Mouse (Mus musculus) gastrocnemius, adult 2 months (tissue): Measurements from ENCODE around the gene Rnf135. TPM values are rescaled to one million over a fixed set of nuclear protein-coding genes. Genes with fewer than 3 reads are reported as not detected.
A peak's percentile ranks its signal among the peaks of the same experiment; 100 is the strongest.

Experiments used
- DNase-seq: peaks from one replicate; pipeline ENCODE4 v3.0.0; 2022
- H3K27ac ChIP-seq: fragments of 200-600 bp; 2 replicates; pipeline ENCODE4 v1.8.1; 2022; ENCODE audit warnings: mild to moderate bottlenecking
- H3K4me3 ChIP-seq: fragments of 200-600 bp; 2 replicates; pipeline ENCODE4 v1.8.1; 2022; ENCODE audit warnings: mild to moderate bottlenecking, moderate library complexity
- CTCF ChIP-seq: fragments of 200-600 bp; IDR thresholded peaks from 2 replicates; pipeline ENCODE4 v1.8.1; 2022; ENCODE audit warnings: antibody characterized with exemption, mild to moderate bottlenecking, moderate library complexity
- intact Hi-C: fragments of 180-260 bp; cut with DNase I; formaldehyde crosslinking; loops from one replicate; pipeline ENCODE4 v1.15.1; 2025
- total RNA-seq, 2 experiments: library from RNA; stranded (reverse); gene quantifications; 2 replicates each; pipeline ENCODE4 v1.2.3; 2021

Rnf135 gene
- total RNA-seq, 2 experiments from 2014 or later = 2.2 to 2.4 TPM

GRCm38 (mm10) chr11:80190280-80190679 is 6.6 kb downstream of the Rnf135 start:
- intact Hi-C loops = no loop called here
- DNase-seq = no peak
- Histone ChIP-seq H3K27ac (no peak overlapping the region), H3K4me3 (no peak overlapping the region)
- no peak for TF ChIP-seq CTCF

- intact Hi-C loops = no loop called here
- peak; percentile 11; the same call in 1 of the 2 replicates for TF ChIP-seq CTCF
Observed at GRCm38 (mm10) chr11:80193827-80194226, 10.2 kb downstream of the Rnf135 start.

GRCm38 (mm10) chr11:80196351-80196750 is 12.7 kb downstream of the Rnf135 start:
- TF ChIP-seq CTCF = no peak
- intact Hi-C loops = loop anchor here (5.0 kb wide), 1 partner anchor 109 kb away; the partner anchor contains the start of gene Atad5
- H3K4me3 ChIP-seq = no peak overlapping the region
- no peak for DNase-seq
- no peak overlapping the region for H3K27ac ChIP-seq

More at GRCm38 (mm10) chr11:80193827-80194226, 10.2 kb downstream of the Rnf135 start:
- Histone ChIP-seq H3K4me3 (no peak overlapping the region), H3K27ac (no peak overlapping the region)
- no peak for DNase-seq

GRCm38 (mm10) chr11:80199316-80199715 is 15.7 kb downstream of the Rnf135 start:
- no peak overlapping the region for H3K27ac ChIP-seq
- no peak for DNase-seq
- H3K4me3 ChIP-seq = no peak overlapping the region
- no peak for TF ChIP-seq CTCF
- intact Hi-C loops = loop anchor here (5.0 kb wide), 1 partner anchor 112 kb away; the partner anchor contains the start of gene Atad5

- peak; percentile 39 for TF ChIP-seq CTCF
- Histone ChIP-seq H3K27ac (no peak overlapping the region), H3K4me3 (no peak overlapping the region)
- intact Hi-C loops = loop anchor here (5.0 kb wide), 1 partner anchor 112 kb away; the partner anchor contains the start of gene Atad5
- no peak for DNase-seq
Observed at GRCm38 (mm10) chr11:80199773-80200172, 16.1 kb downstream of the Rnf135 start.

GRCm38 (mm10) chr11:80200326-80200725 is 16.7 kb downstream of the Rnf135 start:
- DNase-seq = peak; percentile 32
- Histone ChIP-seq H3K4me3 (no peak overlapping the region), H3K27ac (no peak overlapping the region)
- intact Hi-C loops = no loop called here
- TF ChIP-seq CTCF = peak; percentile 73

GRCm38 (mm10) chr11:80202296-80202695 is 18.6 kb downstream of the Rnf135 start:
- TF ChIP-seq CTCF = no peak
- H3K4me3 ChIP-seq = no peak overlapping the region
- DNase-seq = no peak
- intact Hi-C loops = no loop called here
- H3K27ac ChIP-seq = no peak overlapping the region

GRCm38 (mm10) chr11:80204037-80204436 is 20.4 kb downstream of the Rnf135 start:
- no peak for TF ChIP-seq CTCF
- no peak overlapping the region for H3K4me3 ChIP-seq
- DNase-seq = no peak
- no peak overlapping the region for H3K27ac ChIP-seq
- intact Hi-C loops = no loop called here

- intact Hi-C loops = no loop called here
- DNase-seq = no peak
- no peak for TF ChIP-seq CTCF
Observed at GRCm38 (mm10) chr11:80204941-80205340, 21.3 kb downstream of the Rnf135 start.

GRCm38 (mm10) chr11:80208465-80208859 is 24.8 kb downstream of the Rnf135 start:
- H3K4me3 ChIP-seq = peak overlapping the region; percentile 85
- TF ChIP-seq CTCF = no peak
- no peak for DNase-seq
- intact Hi-C loops = no loop called here
- peak overlapping the region; percentile 43 for H3K27ac ChIP-seq

More at GRCm38 (mm10) chr11:80204941-80205340, 21.3 kb downstream of the Rnf135 start:
- H3K27ac ChIP-seq = no peak overlapping the region
- no peak overlapping the region for H3K4me3 ChIP-seq

GRCm38 (mm10) chr11:80208860-80209800 is 25.5 kb downstream of the Rnf135 start, which contains the start of gene Rhot1:
Gene Rhot1, plus strand, starts transcription at chr11:80209019.
- Histone ChIP-seq H3K4me3 (peak within 1 kb of the TSS; percentile 85), H3K27ac (peak within 1 kb of the TSS; percentile 97)
- peak; percentile 96 for TF ChIP-seq CTCF
- peak; percentile 98 for DNase-seq
- intact Hi-C loops = no loop called here

- no peak for DNase-seq
- H3K27ac ChIP-seq = peak overlapping the region; percentile 97
- intact Hi-C loops = no loop called here
- peak overlapping the region; percentile 85 for H3K4me3 ChIP-seq
- no peak for TF ChIP-seq CTCF
Observed at GRCm38 (mm10) chr11:80210321-80210720, 26.7 kb downstream of the Rnf135 start.

- Histone ChIP-seq H3K27ac (no peak overlapping the region), H3K4me3 (no peak overlapping the region)
- DNase-seq = no peak
- TF ChIP-seq CTCF = no peak
- intact Hi-C loops = no loop called here
Observed at GRCm38 (mm10) chr11:80212282-80212681, 28.6 kb downstream of the Rnf135 start.
